In genomic region chr4:100527086-100527485, GRCm38 (mm10) we compare ENCODE assay signal across 12 mouse cellular contexts. TPM values are rescaled to one million over a fixed set of nuclear protein-coding genes. Genes with fewer than 3 reads are reported as not detected.
A peak's percentile ranks its signal among the peaks of the same experiment; 100 is the strongest.
DNase-seq lines count a peak whose midpoint lies in the region; ATAC-seq and TF ChIP-seq lines count a peak whose summit lies in the region.
"Had no signal": no experiment of that assay in that cellular context is flagged by ENCODE, and none has a peak within 500 bp of the region (broad histone marks: within the 10 kb centered on the region; RNA-seq: fewer than 3 reads in every experiment).

No protein-coding gene starts in this region.

- no peak; the same call in 1 of the 2 replicates for ATAC-seq in kidney, embryonic 14.5 days (ENCODE audit: low FRiP score, low TSS enrichment)
- ATAC-seq in embryonic facial prominence, embryonic 15.5 days (ENCODE audit: insufficient number of reproducible peaks, low FRiP score, low TSS enrichment, low read depth): no peak
- ATAC-seq in hindbrain, embryonic 16.5 days: no peak
- ATAC-seq in midbrain, postnatal 0 days (ENCODE audit: low FRiP score): no peak

- H3K27ac ChIP-seq in kidney, embryonic 14.5 days (ENCODE audit: low read depth, low read length): no peak overlapping the region
- H3K27ac ChIP-seq in embryonic facial prominence, embryonic 15.5 days (replicated peaks): no peak overlapping the region
- H3K27ac ChIP-seq in hindbrain, embryonic 16.5 days (ENCODE audit: low read depth, low read length): no peak overlapping the region
- no peak overlapping the region for H3K27ac ChIP-seq in midbrain, postnatal 0 days (ENCODE audit: low read depth, low read length)

- H3K4me2 ChIP-seq in kidney, embryonic 14.5 days (replicated peaks; ENCODE audit: low read depth, low read length): peak overlapping the region; percentile 37
- peak overlapping the region; percentile 54 for H3K4me2 ChIP-seq in embryonic facial prominence, embryonic 15.5 days (replicated peaks)
- peak overlapping the region; percentile 42 for H3K4me2 ChIP-seq in hindbrain, embryonic 16.5 days (ENCODE audit: low read length)
- peak overlapping the region; percentile 41 for H3K4me2 ChIP-seq in midbrain, postnatal 0 days (ENCODE audit: low read depth, low read length, poor library complexity, severe bottlenecking)

- 28% methylated on average over 3 of the region's 3 CpGs for WGBS in kidney, embryonic 14.5 days
- 8% methylated on average over 3 of the region's 3 CpGs for WGBS in embryonic facial prominence, embryonic 15.5 days
- WGBS in hindbrain, embryonic 16.5 days: 27% methylated on average over 3 of the region's 3 CpGs
- WGBS in midbrain, postnatal 0 days: 30% methylated on average over 3 of the region's 3 CpGs

- no peak for DNase-seq in kidney, adult 9 months
- DNase-seq in midbrain, postnatal 0 days (ENCODE audit: low spot score): no peak
- no peak for DNase-seq in ovary, postnatal 10 days (ENCODE audit: low spot score)
- no peak for DNase-seq in left cerebral cortex, adult 11 months (ENCODE audit: low spot score)
- DNase-seq in Muller cell, postnatal 12 days (ENCODE audit: inconsistent ontology term): no peak
- DNase-seq: cerebellum, adult 9-11 months; gastrocnemius, postnatal 36 days had no signal

- H3K9me3 ChIP-seq in kidney, embryonic 14.5 days (ENCODE audit: control insufficient read depth, low read length): no peaks in the 10 kb centered on the region
- H3K9me3 ChIP-seq in embryonic facial prominence, embryonic 15.5 days (replicated peaks): no peaks in the 10 kb centered on the region
- H3K9me3 ChIP-seq in hindbrain, embryonic 16.5 days (ENCODE audit: control insufficient read depth, low read length): no peaks in the 10 kb centered on the region
- no peaks in the 10 kb centered on the region for H3K9me3 ChIP-seq in midbrain, postnatal 0 days (ENCODE audit: low read length)

- no peak for TF ChIP-seq CTCF in midbrain, postnatal 0 days (IDR thresholded peaks at IDR 0.05)

- no peak overlapping the region; the same call in 1 of the 2 replicates for H3K4me3 ChIP-seq in kidney, embryonic 14.5 days (ENCODE audit: low read length)
- peak overlapping the region; percentile 33 for H3K4me3 ChIP-seq in embryonic facial prominence, embryonic 15.5 days (replicated peaks)
- H3K4me3 ChIP-seq in hindbrain, embryonic 16.5 days (ENCODE audit: low read length): peak overlapping the region; percentile 20; the same call in 1 of the 2 replicates
- peak overlapping the region; percentile 23; the same call in 1 of the 2 replicates for H3K4me3 ChIP-seq in midbrain, postnatal 0 days (ENCODE audit: low read depth, low read length)

- H3K9ac ChIP-seq in kidney, embryonic 14.5 days (ENCODE audit: low read depth, low read length): no peak overlapping the region
- no peak overlapping the region for H3K9ac ChIP-seq in embryonic facial prominence, embryonic 15.5 days
- no peak overlapping the region for H3K9ac ChIP-seq in hindbrain, embryonic 16.5 days (ENCODE audit: low read depth, low read length)
- H3K9ac ChIP-seq in midbrain, postnatal 0 days (replicated peaks; ENCODE audit: low read length, poor library complexity, severe bottlenecking): no peak overlapping the region

- no peaks in the 10 kb centered on the region for H3K4me1 ChIP-seq in kidney, embryonic 14.5 days (ENCODE audit: control insufficient read depth, insufficient read depth, low read length)
- peaks cover 11% of the 10 kb centered on the region for H3K4me1 ChIP-seq in embryonic facial prominence, embryonic 15.5 days
- peaks cover 3% of the 10 kb centered on the region for H3K4me1 ChIP-seq in hindbrain, embryonic 16.5 days (ENCODE audit: control insufficient read depth, insufficient read depth, low read depth, low read length)
- 0 out of 2 replicates have a peak, but pooled peaks cover 5% of the 10 kb centered on the region for H3K4me1 ChIP-seq in midbrain, postnatal 0 days (ENCODE audit: insufficient read depth, low read length)

- H3K27me3 ChIP-seq in kidney, embryonic 14.5 days (ENCODE audit: control insufficient read depth, insufficient read depth, low read length): peaks cover 3% of the 10 kb centered on the region; the same call in 1 of the 2 replicates
- peaks cover 5% of the 10 kb centered on the region; the same call in 1 of the 2 replicates for H3K27me3 ChIP-seq in embryonic facial prominence, embryonic 15.5 days
- peaks cover 3% of the 10 kb centered on the region for H3K27me3 ChIP-seq in hindbrain, embryonic 16.5 days (replicated peaks; ENCODE audit: control insufficient read depth, insufficient read depth, low read length)
- H3K27me3 ChIP-seq in midbrain, postnatal 0 days (ENCODE audit: insufficient read depth, low read length): peaks cover 11% of the 10 kb centered on the region; the same call in 1 of the 2 replicates

- H3K36me3 ChIP-seq in kidney, embryonic 14.5 days (ENCODE audit: control insufficient read depth, insufficient read depth, low read length): no peaks in the 10 kb centered on the region
- no peaks in the 10 kb centered on the region for H3K36me3 ChIP-seq in embryonic facial prominence, embryonic 15.5 days
- no peaks in the 10 kb centered on the region for H3K36me3 ChIP-seq in hindbrain, embryonic 16.5 days (ENCODE audit: control insufficient read depth, insufficient read depth, low read length)
- no peaks in the 10 kb centered on the region for H3K36me3 ChIP-seq in midbrain, postnatal 0 days (ENCODE audit: insufficient read depth, low read length)

RNA-seq across cellular contexts. Expression of gene Ube2u, which starts 48.4 kb away (rescaled TPM):
- 1.3 TPM in 2 replicates for polyA plus RNA-seq in kidney, embryonic 14.5 days (2014; fragmentation: Nextera tagmentation; extraction: Ambion mirVana)
- polyA plus RNA-seq in embryonic facial prominence, embryonic 15.5 days (2015; fragmentation: Nextera tagmentation; extraction: Ambion mirVana): 0.67 and 1.7 TPM in 2 replicates
- 0.19 and 0.32 TPM in 2 replicates for polyA plus RNA-seq in hindbrain, embryonic 16.5 days (2015; fragmentation: Nextera tagmentation; extraction: Ambion mirVana)
- 0.76 and 0.82 TPM in 2 replicates for total RNA-seq in midbrain, postnatal 0 days (2014; rRNA removed)
- polyA plus RNA-seq in midbrain, postnatal 0 days (2015; fragmentation: Nextera tagmentation; extraction: Ambion mirVana): 0.25 TPM in 1 of 2 replicates, not detected in the other
- total RNA-seq: gastrocnemius, postnatal 36 days; left cerebral cortex, postnatal 10 days had no signal
- polyA plus RNA-seq: spleen, adult 2 months had no signal
